Mouse (Mus musculus) limb, embryonic 15.5 days (tissue): Measurements from ENCODE around the gene Nmrk1. TPM values are rescaled to one million over a fixed set of nuclear protein-coding genes. Genes with fewer than 3 reads are reported as not detected.

ENCODE experiments used
- ATAC-seq: fragments of 200-750 bp; cut with Nextera tagmentation; 2 replicates; pipeline ENCODE4 v1.8.0; 2017; ENCODE audit warnings: low read depth, moderate TSS enrichment; ENCODE audit not compliant: insufficient number of reproducible peaks, low FRiP score, low TSS enrichment
- H3K27ac ChIP-seq: fragments of 300-500 bp; sonication (generic); 2 replicates; pipeline ENCODE4 v1.5.1; 2015; ENCODE audit warnings: moderate library complexity, mild to moderate bottlenecking, inconsistent platforms
- H3K27me3 ChIP-seq: fragments of 300-500 bp; sonication (generic); 2 replicates; pipeline ENCODE4 v1.6.1; 2015; ENCODE audit warnings: inconsistent platforms
- H3K36me3 ChIP-seq: fragments of 300-500 bp; sonication (generic); 2 replicates; pipeline ENCODE4 v1.6.1; 2015; ENCODE audit warnings: inconsistent platforms
- H3K4me1 ChIP-seq: fragments of 300-500 bp; sonication (generic); 2 replicates; pipeline ENCODE4 v1.6.1; 2015; ENCODE audit warnings: inconsistent platforms
- H3K4me2 ChIP-seq: fragments of 300-500 bp; sonication (generic); 2 replicates; pipeline ENCODE4 v1.6.1; 2015; ENCODE audit warnings: mild to moderate bottlenecking, inconsistent platforms
- H3K4me3 ChIP-seq: fragments of 300-500 bp; sonication (generic); 2 replicates; pipeline ENCODE4 v1.5.1; 2015; ENCODE audit warnings: mild to moderate bottlenecking, inconsistent platforms
- H3K9ac ChIP-seq: fragments of 300-500 bp; sonication (generic); 2 replicates; pipeline ENCODE4 v1.6.1; 2015; ENCODE audit warnings: inconsistent platforms
- H3K9me3 ChIP-seq: fragments of 300-500 bp; sonication (generic); 2 replicates; pipeline ENCODE4 v1.6.1; 2016; ENCODE audit warnings: inconsistent platforms
- WGBS: fragments of 180-500 bp; shearing (Covaris S2); methylation state at CpG from one replicate; pipeline ENCODE4 v1.1.7; 2015; 5-methylcytosine and 5-hydroxymethylcytosine counted together
- polyA plus RNA-seq: library from polyadenylated mRNA; unstranded; fragments of >200 nt; fragmentation: Nextera tagmentation; extraction: Ambion mirVana; gene quantifications from 2 replicates; pipeline ENCODE4 v1.2.1, GENCODE M21; 2015

Gene Nmrk1
- polyA plus RNA-seq, 1 experiment from 2014 or later: 19.1 TPM

- no peak overlapping the region for H3K27ac ChIP-seq
- H3K36me3 ChIP-seq: peaks cover 13% of the 10 kb centered on the region
- no peaks in the 10 kb centered on the region for H3K27me3 ChIP-seq
- no peak overlapping the region for H3K4me3 ChIP-seq
- WGBS: 83% methylated on average over 4 of the region's 4 CpGs
- no peak for ATAC-seq
- H3K9me3 ChIP-seq: no peaks in the 10 kb centered on the region
- no peak overlapping the region for H3K4me2 ChIP-seq
- no peaks in the 10 kb centered on the region for H3K4me1 ChIP-seq
- no peak overlapping the region for H3K9ac ChIP-seq
These were observed 50.4 kb downstream of the Nmrk1 start for GRCm38 (mm10) chr19:18682142-18682541.

DNA sequence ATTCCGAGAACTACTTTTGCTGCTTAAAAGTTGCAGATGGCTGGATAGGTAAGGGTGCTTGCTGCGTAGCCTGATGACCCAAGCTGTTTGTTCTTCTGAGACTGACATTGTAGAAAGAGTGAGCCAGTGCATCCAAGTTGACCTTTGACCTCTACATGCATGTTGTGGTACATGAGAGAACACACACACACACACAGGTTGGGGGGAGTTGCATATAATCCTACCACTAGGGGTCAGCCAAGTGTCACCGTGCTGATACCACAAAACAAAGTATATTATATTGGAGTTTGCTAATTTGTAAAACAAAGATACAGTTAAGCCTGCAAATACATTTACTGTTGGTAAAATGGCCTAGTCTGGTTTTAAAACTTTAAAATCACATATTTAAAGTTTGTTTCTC lies 55.8 kb downstream of the Nmrk1 start:
- no peak for ATAC-seq
- 76% methylated on average over 3 of the region's 3 CpGs for WGBS

GRCm38 (mm10) chr19:18692176-18692575 lies 60.4 kb downstream of the Nmrk1 start:
- no peaks in the 10 kb centered on the region for H3K4me1 ChIP-seq
- no peak overlapping the region for H3K27ac ChIP-seq
- 85% methylated on average over 3 of the region's 3 CpGs for WGBS
- no peaks in the 10 kb centered on the region for H3K27me3 ChIP-seq
- peaks cover 10% of the 10 kb centered on the region for H3K36me3 ChIP-seq
- ATAC-seq: no peak
- H3K4me2 ChIP-seq: no peak overlapping the region
- no peak overlapping the region for H3K9ac ChIP-seq
- no peak overlapping the region for H3K4me3 ChIP-seq
- no peaks in the 10 kb centered on the region for H3K9me3 ChIP-seq

More for the DNA sequence above, 55.8 kb downstream of the Nmrk1 start:
- Histone ChIP-seq H3K36me3 (peaks cover 7% of the 10 kb centered on the region), H3K4me2 (no peak overlapping the region), H3K9me3 (no peaks in the 10 kb centered on the region), H3K27ac (no peak overlapping the region), H3K27me3 (no peaks in the 10 kb centered on the region), H3K4me1 (no peaks in the 10 kb centered on the region), H3K9ac (no peak overlapping the region), H3K4me3 (no peak overlapping the region)

DNA sequence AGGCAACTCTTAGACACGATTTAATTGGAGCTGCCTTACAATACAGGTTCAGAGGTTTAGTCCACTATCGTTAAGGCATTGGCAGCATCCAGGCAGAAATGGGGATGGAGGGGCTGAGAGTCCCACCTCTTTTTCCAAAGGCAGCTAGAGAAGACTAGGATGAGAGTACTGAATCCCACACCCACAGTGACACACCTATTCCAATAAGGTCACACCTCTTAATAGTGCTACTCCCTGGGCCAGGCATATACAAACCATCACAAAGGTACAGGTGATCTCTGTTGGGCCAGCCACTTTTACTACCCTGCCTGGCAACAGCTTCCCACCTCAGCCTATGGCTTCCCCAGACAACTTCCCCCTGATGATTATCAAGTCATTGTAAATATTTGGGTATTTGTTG lies 61.0 kb downstream of the Nmrk1 start:
- ATAC-seq: no peak
- Histone ChIP-seq H3K27ac (no peak overlapping the region), H3K4me2 (no peak overlapping the region), H3K4me3 (no peak overlapping the region), H3K36me3 (peaks cover 14% of the 10 kb centered on the region), H3K9ac (no peak overlapping the region), H3K9me3 (no peaks in the 10 kb centered on the region), H3K27me3 (no peaks in the 10 kb centered on the region), H3K4me1 (no peaks in the 10 kb centered on the region)
- 95% methylated on average over 2 of the region's 2 CpGs for WGBS

DNA sequence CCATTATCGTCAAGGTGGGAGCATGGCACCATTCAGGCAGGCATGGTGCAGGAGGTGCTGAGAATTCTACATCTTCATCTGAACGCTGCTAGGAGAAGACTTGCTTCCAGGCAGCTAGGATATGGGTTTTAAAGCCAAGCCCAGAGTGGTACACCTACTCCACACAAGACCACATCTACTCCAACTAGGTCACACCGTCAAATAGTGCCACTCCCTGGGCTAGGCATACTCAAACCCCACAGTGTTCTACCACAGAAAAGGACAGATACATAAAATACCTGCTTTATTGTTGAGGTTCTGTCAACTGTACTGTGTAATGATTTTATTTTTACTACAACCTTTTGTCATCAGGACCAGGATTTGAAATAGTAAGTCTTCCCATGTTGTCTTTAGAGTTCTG lies 63.4 kb downstream of the Nmrk1 start:
- Histone ChIP-seq H3K27ac (no peak overlapping the region), H3K4me2 (no peak overlapping the region), H3K27me3 (no peaks in the 10 kb centered on the region), H3K9ac (no peak overlapping the region), H3K4me1 (no peaks in the 10 kb centered on the region), H3K9me3 (no peaks in the 10 kb centered on the region), H3K36me3 (peaks cover 18% of the 10 kb centered on the region), H3K4me3 (no peak overlapping the region)
- ATAC-seq: no peak
- 91% methylated on average over 3 of the region's 3 CpGs for WGBS

GRCm38 (mm10) chr19:18695552-18695951 lies 63.8 kb downstream of the Nmrk1 start:
- WGBS: 87% methylated on average over 1 of the region's 1 CpGs
- ATAC-seq: no peak
- Histone ChIP-seq H3K4me2 (no peak overlapping the region), H3K4me1 (no peaks in the 10 kb centered on the region), H3K36me3 (peaks cover 18% of the 10 kb centered on the region), H3K4me3 (no peak overlapping the region), H3K9me3 (no peaks in the 10 kb centered on the region), H3K27me3 (no peaks in the 10 kb centered on the region), H3K9ac (no peak overlapping the region), H3K27ac (no peak overlapping the region)

Other genes with a start within 250 kb of the Nmrk1 start
- 154 and 163 TPM in 2 replicates for gene Ostf1, start 127 bp upstream of the Nmrk1 start, polyA plus RNA-seq
- gene Carnmt1, start 38.8 kb downstream of the Nmrk1 start, polyA plus RNA-seq: 21.5 and 35.0 TPM in 2 replicates
- gene D030056L22Rik, start 81.2 kb downstream of the Nmrk1 start, polyA plus RNA-seq: 20.1 and 22.6 TPM in 2 replicates
- 0.12 and 0.16 TPM in 2 replicates for gene Trpm6, start 118.0 kb downstream of the Nmrk1 start, polyA plus RNA-seq